Mouse (Mus musculus) stomach, postnatal 0 days (tissue): ENCODE data around the gene Ifna5. TPM values are rescaled to one million over a fixed set of nuclear protein-coding genes. Genes with fewer than 3 reads are reported as not detected.

Experiments used
- ATAC-seq: fragments of 200-750 bp; cut with Nextera tagmentation; 2 replicates; pipeline ENCODE4 v1.8.0; 2017; ENCODE audit not compliant: low FRiP score, low TSS enrichment
- DNase-seq: peaks from one replicate; pipeline ENCODE4 v3.0.0-alpha.2; 2016; ENCODE audit warnings: low spot score
- H3K27ac ChIP-seq: fragments of 300-500 bp; sonication (generic); replicated peaks from 2 replicates; pipeline ENCODE4 v1.5.1; 2014; ENCODE audit warnings: mild to moderate bottlenecking, control low read depth
- H3K27me3 ChIP-seq: fragments of 300-500 bp; sonication (generic); 2 replicates; pipeline ENCODE4 v1.6.1; 2014; ENCODE audit warnings: low read length; ENCODE audit not compliant: control insufficient read depth, insufficient read depth
- H3K36me3 ChIP-seq: fragments of 300-500 bp; sonication (generic); 2 replicates; pipeline ENCODE4 v1.6.1; 2014; ENCODE audit warnings: low read length, mixed read lengths; ENCODE audit not compliant: control insufficient read depth, insufficient read depth
- H3K4me1 ChIP-seq: fragments of 300-500 bp; sonication (generic); replicated peaks from 2 replicates; pipeline ENCODE4 v1.6.1; 2014; ENCODE audit warnings: antibody characterized with exemption; ENCODE audit not compliant: control insufficient read depth, insufficient read depth
- H3K4me2 ChIP-seq: fragments of 300-500 bp; sonication (generic); replicated peaks from 2 replicates; pipeline ENCODE4 v1.6.1; 2014; ENCODE audit warnings: low read depth, mild to moderate bottlenecking, control low read depth, moderate library complexity
- H3K4me3 ChIP-seq: fragments of 300-500 bp; sonication (generic); 2 replicates; pipeline ENCODE4 v1.5.1; 2014; ENCODE audit warnings: low read depth, low read length, control low read depth
- H3K9ac ChIP-seq: fragments of 300-500 bp; sonication (generic); 2 replicates; pipeline ENCODE4 v1.6.1; 2014; ENCODE audit warnings: mild to moderate bottlenecking, low read length, control low read depth, mixed read lengths
- H3K9me3 ChIP-seq: fragments of 300-500 bp; sonication (generic); 2 replicates; pipeline ENCODE4 v1.6.1; 2016; ENCODE audit warnings: low read length; ENCODE audit not compliant: control insufficient read depth
- CTCF ChIP-seq: IDR thresholded peaks from 2 replicates; pipeline ENCODE4 v1.5.1; 2016; ENCODE audit warnings: antibody characterized with exemption, low read depth, mild to moderate bottlenecking, moderate library complexity
- EP300 ChIP-seq: optimal IDR thresholded peaks from 2 replicates; pipeline ENCODE3; 2016; ENCODE audit warnings: antibody characterized with exemption
- WGBS: fragments of 180-500 bp; shearing (Covaris S2); extraction: QIAGEN DNeasy Blood & Tissue Kit; methylation state at CpG from one replicate; pipeline ENCODE4 v1.1.7; 2014; 5-methylcytosine and 5-hydroxymethylcytosine counted together
- polyA plus RNA-seq: library from polyadenylated mRNA; unstranded; fragments of >200 nt; fragmentation: Nextera tagmentation; extraction: Ambion mirVana; gene quantifications from 2 replicates; pipeline ENCODE4 v1.2.1, GENCODE M21; 2015

Gene Ifna5
- polyA plus RNA-seq, 1 experiment from 2014 or later, result not detected

DNA sequence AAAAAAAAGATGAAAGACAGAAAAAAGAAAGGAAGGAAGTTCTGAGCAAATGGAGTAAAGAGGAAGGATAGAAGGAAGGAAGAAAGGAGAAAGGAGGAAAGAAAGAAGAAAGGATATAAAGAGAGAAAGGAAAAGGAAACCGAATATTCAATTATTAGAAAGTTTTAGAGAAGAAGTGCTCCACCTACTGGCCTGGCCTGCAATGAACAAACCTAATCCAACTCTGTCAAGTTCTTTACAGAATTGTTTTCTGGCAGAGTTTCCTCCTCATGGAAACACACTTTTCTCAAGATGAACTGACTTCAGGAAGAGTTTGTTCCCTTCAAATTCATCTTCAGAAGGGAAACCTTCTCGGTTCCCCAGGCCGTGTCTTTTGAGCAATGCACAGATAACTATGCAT is 3.5 kb downstream of the Ifna5 start:
- H3K4me2 ChIP-seq, result no peak overlapping the region
- DNase-seq, result peak; percentile 20
- 30% methylated on average over 3 of the region's 3 CpGs for WGBS

DNA sequence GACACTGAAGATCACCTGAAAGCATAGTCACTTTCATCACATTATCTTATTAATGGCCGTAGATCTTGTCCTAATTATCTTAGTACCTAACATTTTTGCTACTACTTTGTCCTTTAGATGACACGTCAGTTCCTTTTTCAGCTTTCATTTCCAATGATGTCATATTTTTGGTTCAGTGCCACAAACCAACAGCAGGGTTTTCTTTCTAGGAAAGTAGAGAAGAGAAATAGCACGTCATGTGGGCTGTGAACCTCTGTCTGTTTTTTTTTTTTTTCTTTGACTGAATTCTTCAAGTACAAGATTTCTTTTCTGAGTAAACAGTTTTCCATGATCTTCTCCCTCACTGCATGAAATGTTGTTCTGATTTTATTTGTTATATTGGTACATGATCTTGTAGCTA is 4.7 kb downstream of the Ifna5 start:
- DNase-seq (no peak), ATAC-seq (no peak)
- Histone ChIP-seq H3K9me3 (no peaks in the 10 kb centered on the region), H3K36me3 (no peaks in the 10 kb centered on the region), H3K27me3 (no peaks in the 10 kb centered on the region), H3K9ac (no peak overlapping the region), H3K4me2 (no peak overlapping the region), H3K4me3 (no peak overlapping the region), H3K27ac (no peak overlapping the region), H3K4me1 (no peaks in the 10 kb centered on the region)
- 62% methylated on average over 3 of the region's 3 CpGs for WGBS
- TF ChIP-seq CTCF (no peak), EP300 (no peak)

More for the DNA sequence above, 3.5 kb downstream of the Ifna5 start:
- TF ChIP-seq EP300, result no peak
- peak; percentile 68 for TF ChIP-seq CTCF
- no peak overlapping the region for H3K4me3 ChIP-seq
- H3K27ac ChIP-seq, result no peak overlapping the region
- H3K9ac ChIP-seq, result no peak overlapping the region
- no peaks in the 10 kb centered on the region for H3K9me3 ChIP-seq
- ATAC-seq, result no peak
- H3K4me1 ChIP-seq, result no peaks in the 10 kb centered on the region
- H3K27me3 ChIP-seq, result no peaks in the 10 kb centered on the region
- no peaks in the 10 kb centered on the region for H3K36me3 ChIP-seq

DNA sequence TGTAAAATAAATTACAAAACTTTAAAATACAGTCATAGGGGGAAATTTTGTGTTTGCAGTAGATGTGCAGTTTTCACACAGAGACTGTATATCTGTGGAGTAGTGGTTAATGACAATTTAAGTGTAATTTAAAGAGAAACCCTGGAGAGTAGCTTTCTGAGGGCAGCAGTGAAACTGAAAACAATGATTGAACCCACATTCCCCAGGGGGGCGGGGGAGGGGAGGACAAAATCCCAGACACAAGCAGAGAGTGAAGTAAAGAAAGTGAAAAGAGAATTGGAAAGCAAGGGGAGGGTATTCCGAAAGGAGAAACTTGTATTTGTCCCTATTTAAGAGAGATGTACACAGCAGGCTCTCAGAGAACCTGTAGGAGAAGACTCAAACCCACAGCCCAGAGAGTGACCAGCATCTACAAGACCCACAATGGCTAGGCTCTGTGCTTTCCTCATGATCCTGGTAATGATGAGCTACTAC is 6.2 kb downstream of the Ifna5 start, which contains the start of gene Ifna4:
Gene Ifna4, plus strand, starts transcription at position 424 of the 474 bp plus-strand sequence.
- Histone ChIP-seq H3K4me2 (no peak within 1 kb of the TSS), H3K27ac (no peak within 1 kb of the TSS), H3K4me3 (no peak within 1 kb of the TSS), H3K27me3 (no peaks in the 10 kb centered on the region), H3K4me1 (no peaks in the 10 kb centered on the region), H3K9ac (no peak within 1 kb of the TSS), H3K36me3 (no peaks in the 10 kb centered on the region), H3K9me3 (no peaks in the 10 kb centered on the region)
- WGBS, result 57% methylated on average over 2 of the region's 2 CpGs
- no peak for ATAC-seq
- DNase-seq, result no peak
- no peak for TF ChIP-seq EP300
- TF ChIP-seq CTCF, result no peak

DNA sequence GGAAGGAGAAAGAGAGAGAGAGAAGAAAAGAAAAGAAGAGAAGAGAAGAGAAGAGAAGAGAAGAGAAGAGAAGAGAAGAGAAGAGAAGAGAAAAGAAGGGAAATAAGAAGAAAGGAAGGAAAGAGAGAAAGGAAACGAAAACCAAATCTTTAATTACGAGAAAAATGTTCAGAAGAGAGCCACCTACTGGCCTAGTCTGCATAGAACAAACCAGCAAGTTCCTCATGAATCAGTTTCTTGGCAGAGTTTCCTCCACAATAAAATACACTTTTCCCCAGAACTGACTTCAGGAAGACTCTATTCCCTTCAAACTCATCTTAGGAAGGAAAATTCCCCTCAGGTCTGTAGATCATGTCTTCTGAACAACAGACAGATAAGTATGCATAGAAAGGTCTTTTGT is 10.0 kb downstream of the Ifna5 start:
- Histone ChIP-seq H3K36me3 (no peaks in the 10 kb centered on the region), H3K9ac (no peak overlapping the region), H3K9me3 (no peaks in the 10 kb centered on the region), H3K4me3 (no peak overlapping the region), H3K4me1 (no peaks in the 10 kb centered on the region), H3K4me2 (no peak overlapping the region), H3K27me3 (no peaks in the 10 kb centered on the region), H3K27ac (no peak overlapping the region)
- no peak for DNase-seq
- no peak for TF ChIP-seq EP300
- TF ChIP-seq CTCF, result peak; percentile 46
- ATAC-seq, result no peak
- WGBS, result 47% methylated on average over 2 of the region's 2 CpGs

DNA sequence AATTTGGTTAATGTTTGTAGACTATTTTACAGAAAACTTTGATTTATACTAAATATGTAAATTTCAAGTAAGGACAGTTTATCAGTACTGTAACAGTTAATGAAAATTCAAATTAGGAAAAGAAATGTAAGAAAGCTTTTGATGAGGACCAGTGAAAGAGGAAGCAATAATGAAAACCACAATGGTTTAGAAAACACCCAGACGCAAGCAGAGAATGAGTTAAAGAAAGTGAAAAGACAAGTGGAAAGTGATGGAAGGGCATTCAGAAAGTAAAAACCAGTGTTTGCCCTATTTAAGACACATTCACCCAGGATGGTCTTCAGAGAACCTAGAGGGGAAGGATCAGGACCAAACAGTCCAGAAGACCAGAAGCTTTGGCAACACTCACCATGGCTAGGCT is 14.4 kb downstream of the Ifna5 start, which contains the start of gene Ifna1:
Gene Ifna1, plus strand, starts transcription at position 390 of the 400 bp plus-strand sequence.
- Histone ChIP-seq H3K4me3 (no peak within 1 kb of the TSS), H3K4me1 (no peaks in the 10 kb centered on the region), H3K9me3 (no peaks in the 10 kb centered on the region), H3K27ac (no peak within 1 kb of the TSS), H3K9ac (no peak within 1 kb of the TSS), H3K27me3 (no peaks in the 10 kb centered on the region), H3K36me3 (no peaks in the 10 kb centered on the region), H3K4me2 (no peak within 1 kb of the TSS)
- no peak for TF ChIP-seq CTCF
- no peak for TF ChIP-seq EP300
- WGBS, result 83% methylated on average over 1 of the region's 1 CpGs
- ATAC-seq (no peak), DNase-seq (no peak)

DNA sequence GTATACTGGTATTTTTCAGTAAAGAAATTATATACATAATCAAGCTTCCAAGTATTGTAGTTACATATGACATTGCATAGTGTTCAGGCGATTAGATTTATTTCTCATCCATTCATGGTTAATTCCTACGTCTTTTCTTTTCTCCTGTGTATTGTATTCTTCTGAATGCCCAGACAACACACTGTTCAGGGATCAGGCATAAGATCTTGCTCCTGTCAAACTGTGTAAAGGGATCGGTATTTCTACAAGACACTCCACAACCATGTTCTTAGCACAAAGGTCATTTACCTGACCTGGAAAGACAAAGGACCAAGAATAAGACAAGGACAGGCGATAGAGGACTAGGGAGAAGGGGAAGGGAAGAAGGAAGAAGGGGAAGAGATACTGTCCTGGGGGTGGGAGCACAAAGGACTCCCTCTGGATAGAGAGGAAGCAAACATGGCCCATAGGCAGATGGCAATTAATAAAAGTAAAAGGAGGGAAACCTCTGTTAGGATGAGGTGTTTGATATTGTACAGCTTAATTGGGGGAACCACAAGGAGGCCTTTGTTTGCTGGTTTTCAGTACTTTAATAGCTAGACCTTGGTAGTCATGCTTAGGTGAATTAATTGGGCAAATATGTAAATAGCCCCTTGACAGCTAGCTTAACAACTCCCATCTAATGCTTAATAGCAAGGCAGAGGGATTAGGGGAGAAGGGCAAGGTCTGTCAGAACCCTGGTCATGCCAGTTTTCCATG is 15.9 kb downstream of the Ifna5 start:
- WGBS, result 64% methylated on average over 4 of the region's 4 CpGs
- ATAC-seq (no peak), DNase-seq (no peak)
- no peak for TF ChIP-seq CTCF
- no peak for TF ChIP-seq EP300
- Histone ChIP-seq H3K4me3 (no peak overlapping the region), H3K9ac (no peak overlapping the region), H3K27me3 (no peaks in the 10 kb centered on the region), H3K4me2 (no peak overlapping the region), H3K36me3 (no peaks in the 10 kb centered on the region), H3K4me1 (no peaks in the 10 kb centered on the region), H3K27ac (no peak overlapping the region), H3K9me3 (no peaks in the 10 kb centered on the region)
